Mouse (Mus musculus) neutrophil, adult 83 days (primary cell): ENCODE measurements around the gene Rhbdf1. TPM values are rescaled to one million over a fixed set of nuclear protein-coding genes. Genes with fewer than 3 reads are reported as not detected.

Source experiments
- total RNA-seq, 2 experiments: library from RNA; stranded (reverse); gene quantifications; one replicate each; pipeline ENCODE4 v1.2.4; 2023

Gene Rhbdf1
- total RNA-seq: under 1 TPM; 0.59 to 0.60 TPM

DNA sequence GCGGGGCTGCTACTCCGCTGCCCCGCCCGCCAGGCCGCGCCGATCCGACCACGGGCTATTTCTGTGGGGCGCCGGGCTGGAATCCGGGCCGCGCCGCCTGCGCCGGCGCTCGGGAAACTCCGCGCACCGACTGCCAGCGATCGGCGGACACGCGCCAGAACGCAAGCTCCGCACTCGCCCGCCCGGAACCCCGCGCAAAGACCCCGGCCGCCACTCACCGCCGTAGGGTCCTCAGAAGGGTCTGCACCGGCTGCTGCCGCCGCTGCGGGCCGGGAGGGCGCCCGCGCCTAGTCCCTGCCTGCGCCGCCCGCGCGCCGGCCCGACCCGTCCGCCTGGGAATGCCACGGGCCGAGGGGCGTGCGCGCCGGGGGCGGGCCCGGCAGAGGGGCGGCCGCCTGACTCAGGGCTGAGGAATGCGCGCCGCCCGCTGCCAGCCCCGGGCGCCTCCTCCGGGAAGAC, at the start of gene Rhbdf1:
Gene Rhbdf1 (minus strand): TSS at position 350 of the 459 bp plus-strand sequence.

DNA sequence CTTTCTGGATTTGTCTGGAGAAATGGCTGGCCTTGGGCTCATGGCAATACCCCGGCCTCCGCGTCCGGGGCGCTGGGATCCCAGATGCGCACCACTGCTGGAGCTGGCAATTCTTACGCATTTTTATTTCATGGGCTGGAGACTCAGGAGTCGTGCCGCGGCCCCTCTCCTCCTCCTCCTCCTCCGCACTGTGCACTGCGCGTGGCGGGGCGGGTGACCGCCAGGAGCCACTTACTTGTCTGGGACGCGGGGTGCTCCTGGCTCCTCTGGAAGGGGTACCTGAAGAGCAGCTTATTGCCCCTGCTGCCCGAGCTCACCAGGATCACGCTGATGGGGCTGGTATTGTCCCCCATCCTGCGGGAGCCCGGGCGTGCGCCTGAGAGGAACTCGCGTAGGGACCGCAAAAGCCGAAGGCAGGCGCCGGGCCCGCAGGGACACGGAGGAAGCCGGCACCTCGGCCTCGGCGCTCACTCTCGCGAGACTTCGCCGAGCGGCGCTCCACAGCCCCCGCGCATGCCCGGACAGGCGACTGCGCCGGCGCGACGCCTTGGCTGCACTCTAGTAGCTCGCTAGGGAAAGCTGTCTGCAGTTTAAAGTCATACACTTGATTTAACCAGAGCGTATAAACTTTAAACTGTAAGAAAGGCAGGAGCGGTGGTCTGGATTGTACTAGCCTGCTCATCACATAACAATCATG, 45.2 kb upstream of the Rhbdf1 start, which contains the start of gene Nprl3:
Gene Nprl3 (minus strand): TSS at position 520 of the 697 bp plus-strand sequence.

DNA sequence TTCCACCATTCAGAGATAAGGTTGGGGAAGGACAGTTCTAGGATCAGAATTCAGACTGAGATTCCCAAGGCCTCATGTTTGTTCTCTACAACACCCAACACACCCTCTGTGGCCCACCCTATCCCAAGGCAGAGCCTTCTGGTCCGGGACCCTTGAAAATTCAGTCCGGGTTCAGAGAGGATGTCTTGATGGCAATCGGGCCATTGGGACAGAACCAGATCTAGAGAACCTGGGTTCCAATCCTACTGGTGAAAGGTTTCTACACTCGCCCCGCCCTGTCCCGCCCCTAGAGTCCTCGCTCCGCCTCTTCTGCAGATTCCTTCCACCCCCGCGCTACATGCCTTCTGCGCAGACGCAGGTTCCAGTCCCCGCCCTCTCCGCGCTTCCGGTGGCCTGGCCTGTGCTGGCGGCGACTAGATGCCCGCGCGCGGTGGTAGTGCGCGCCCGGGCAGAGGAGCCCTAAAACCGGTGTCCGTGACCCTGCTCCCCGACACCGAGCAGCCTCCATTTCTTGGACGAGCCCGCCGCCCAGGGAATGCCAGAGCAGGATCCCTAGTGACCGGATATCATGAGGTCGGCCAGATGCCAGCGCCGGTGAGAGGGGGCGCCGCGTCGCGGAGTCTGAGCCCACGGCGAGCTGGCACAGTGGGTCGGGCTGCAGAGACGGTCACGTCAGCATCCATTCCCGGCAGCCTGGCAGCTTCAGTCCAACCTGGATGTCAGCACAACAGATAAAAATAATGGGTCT, 4.2 kb upstream of the Rhbdf1 start, which contains the start of gene Mpg:
Gene Mpg (plus strand): TSS at position 382 of the 748 bp plus-strand sequence.

DNA sequence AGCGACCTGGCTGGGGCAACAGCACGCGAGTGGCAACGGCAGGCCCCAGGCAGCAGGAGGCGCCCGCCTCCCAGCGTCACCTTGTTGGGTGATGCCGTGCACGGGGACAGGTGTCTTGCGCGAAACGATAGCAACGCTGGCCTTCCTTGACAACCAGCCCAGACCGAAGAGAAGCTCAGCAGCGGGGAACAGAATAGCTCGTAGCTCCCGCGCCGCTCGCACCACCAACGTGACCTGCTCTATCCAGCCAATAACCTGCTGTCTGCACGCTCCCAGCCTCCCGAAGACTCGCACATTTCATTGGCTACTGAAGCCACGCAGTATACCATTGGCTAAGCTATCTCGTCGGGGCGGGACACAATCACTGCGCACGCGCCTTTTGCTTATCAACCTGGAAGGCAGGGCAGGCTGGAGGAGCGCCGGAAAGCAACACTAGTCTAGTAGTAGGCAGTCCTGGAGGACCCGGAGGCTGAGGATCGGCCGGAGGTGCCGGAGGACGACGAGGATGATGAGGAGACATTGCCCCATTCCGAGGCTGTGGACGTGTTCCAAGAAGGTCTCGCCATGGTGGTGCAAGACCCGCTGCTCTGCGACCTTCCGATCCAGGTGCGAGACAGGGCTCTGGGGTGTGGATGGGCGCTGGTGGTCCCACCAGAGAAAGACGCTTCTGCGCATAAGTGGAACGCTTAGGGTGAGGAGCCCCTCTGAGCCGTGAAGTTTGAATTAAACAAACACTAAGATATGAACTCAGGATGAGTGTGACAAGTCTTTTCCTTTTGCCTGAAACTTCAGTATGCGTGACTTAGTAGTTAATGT, 16.8 kb downstream of the Rhbdf1 start, which contains the start of gene Snrnp25:
Gene Snrnp25 (plus strand): TSS at position 358 of the 816 bp plus-strand sequence.

DNA sequence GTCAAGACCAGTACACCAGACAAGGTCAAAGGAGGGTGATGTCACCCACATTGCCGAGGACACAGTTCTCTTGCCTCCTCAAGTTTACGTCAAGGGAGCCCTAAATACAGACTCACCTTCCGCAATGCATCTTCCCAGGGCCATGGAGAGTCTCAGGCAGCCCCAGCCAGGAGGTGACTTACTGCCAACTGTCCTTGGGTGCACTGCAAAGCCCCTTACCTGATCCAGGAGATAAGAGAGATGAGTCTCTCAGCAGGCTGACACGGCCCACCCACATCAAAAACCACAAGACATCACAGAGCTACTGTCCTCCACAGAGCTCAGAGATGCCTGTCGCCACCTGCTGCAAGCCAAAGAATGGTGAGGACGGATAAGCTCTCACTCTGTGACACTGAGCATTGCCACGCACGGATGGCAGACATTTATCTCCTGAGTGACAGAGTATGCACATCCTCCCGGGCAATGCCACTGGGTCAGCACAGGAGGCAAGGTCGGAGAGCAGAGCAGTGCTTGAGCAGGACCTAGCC, 22.0 kb downstream of the Rhbdf1 start, which contains the start of gene Il9r:
Gene Il9r (minus strand): TSS at position 205 of the 527 bp plus-strand sequence.

Other genes starting within 250 kb of the Rhbdf1 start
- gene Nsg2, start 221.8 kb downstream of the Rhbdf1 start, total RNA-seq: not detected
- under 1 TPM; 0.09 to 0.18 TPM for gene Il9r, start 22.0 kb downstream of the Rhbdf1 start, total RNA-seq
- gene Snrnp25, start 16.9 kb downstream of the Rhbdf1 start, total RNA-seq: 10 to 100 TPM; 12.7 to 13.7 TPM
- 1 to 10 TPM; 6.5 to 8.1 TPM for gene Mpg, start 4.2 kb upstream of the Rhbdf1 start, total RNA-seq
- 10 to 100 TPM; 12.6 to 18.4 TPM for gene Nprl3, start 45.4 kb upstream of the Rhbdf1 start, total RNA-seq
- not detected for gene Hba-x, start 54.1 kb upstream of the Rhbdf1 start, total RNA-seq
- gene Hba-a1, start 61.2 kb upstream of the Rhbdf1 start, total RNA-seq: 1,000 to 10,000 TPM in 1 of 2 experiments, 100 to 1,000 TPM in 1; 698 to 1,330 TPM
- gene Hbq1b, start 64.7 kb upstream of the Rhbdf1 start, total RNA-seq: 1 to 10 TPM; 2.6 to 5.5 TPM
- 100 to 1,000 TPM; 250 to 473 TPM for gene Hba-a2, start 74.2 kb upstream of the Rhbdf1 start, total RNA-seq
- not detected for gene Hbq1a, start 77.8 kb upstream of the Rhbdf1 start, total RNA-seq
- 1 to 10 TPM; 3.6 to 5.6 TPM for gene Sh3pxd2b, start 125.5 kb upstream of the Rhbdf1 start, total RNA-seq
- 1 to 10 TPM; 1.5 to 2.3 TPM for gene Ubtd2, start 233.1 kb upstream of the Rhbdf1 start, total RNA-seq